Mouse (Mus musculus): ENCODE data around the gene Actl11.

Gene Actl11

GRCm38 (mm10) chr9:107923021-107923420, 5.2 kb upstream of the Actl11 start:
- no peak for DNase-seq (ENCODE audit: low spot score)

- DNase-seq (ENCODE audit: low spot score) = no peak
Measured at GRCm38 (mm10) chr9:107923956-107924355, 4.3 kb upstream of the Actl11 start.

GRCm38 (mm10) chr9:107925251-107925650, 3.0 kb upstream of the Actl11 start:
- no peak for DNase-seq (ENCODE audit: low spot score)

- DNase-seq (ENCODE audit: low spot score) = no peak
Measured at GRCm38 (mm10) chr9:107926920-107927420, 1.3 kb upstream of the Actl11 start.

- no peak for DNase-seq (ENCODE audit: low spot score)
Measured at GRCm38 (mm10) chr9:107927749-107928148, 520 bp upstream of the Actl11 start.

GRCm38 (mm10) chr9:107932221-107932620, 4.0 kb downstream of the Actl11 start:
- DNase-seq (ENCODE audit: low spot score) = no peak

GRCm38 (mm10) chr9:107934146-107934545, 5.9 kb downstream of the Actl11 start:
- DNase-seq (ENCODE audit: low spot score) = no peak

- no peak for DNase-seq (ENCODE audit: low spot score)
Measured at GRCm38 (mm10) chr9:107935374-107935773, 7.1 kb downstream of the Actl11 start, which contains the start of gene Camkv. Camkv (plus strand) TSS chr9:107935674.

- no peak for DNase-seq (ENCODE audit: low spot score)
Measured at GRCm38 (mm10) chr9:107935790-107936214, 7.5 kb downstream of the Actl11 start.

GRCm38 (mm10) chr9:107936215-107936822, 8.1 kb downstream of the Actl11 start:
- DNase-seq (ENCODE audit: low spot score) = no peak

GRCm38 (mm10) chr9:107936831-107937230, 8.6 kb downstream of the Actl11 start:
- DNase-seq (ENCODE audit: low spot score) = no peak

GRCm38 (mm10) chr9:107947241-107948194, 19.2 kb downstream of the Actl11 start:
- no peak for DNase-seq (ENCODE audit: low spot score)

- no peak for DNase-seq (ENCODE audit: low spot score)
Measured at GRCm38 (mm10) chr9:107949184-107949921, 21.1 kb downstream of the Actl11 start.

GRCm38 (mm10) chr9:107949922-107950235, 21.6 kb downstream of the Actl11 start, which contains the start of gene Traip:
Traip (plus strand) TSS chr9:107950136.
- DNase-seq (ENCODE audit: low spot score) = no peak

- DNase-seq (ENCODE audit: low spot score) = peak; percentile 70
Measured at GRCm38 (mm10) chr9:107950460-107951355, 22.4 kb downstream of the Actl11 start.

- DNase-seq (ENCODE audit: low spot score) = no peak
Measured at GRCm38 (mm10) chr9:107955613-107956289, 27.5 kb downstream of the Actl11 start.

- no peak for DNase-seq (ENCODE audit: low spot score)
Measured at GRCm38 (mm10) chr9:107957141-107957540, 28.9 kb downstream of the Actl11 start.

- no peak for DNase-seq (ENCODE audit: low spot score)
Measured at GRCm38 (mm10) chr9:107959896-107960295, 31.6 kb downstream of the Actl11 start.

GRCm38 (mm10) chr9:107960928-107961327, 32.7 kb downstream of the Actl11 start:
- DNase-seq (ENCODE audit: low spot score) = no peak

- DNase-seq (ENCODE audit: low spot score) = no peak
Measured at GRCm38 (mm10) chr9:107961351-107961762, 33.1 kb downstream of the Actl11 start.

- DNase-seq (ENCODE audit: low spot score) = no peak
Measured at GRCm38 (mm10) chr9:107961881-107962280, 33.6 kb downstream of the Actl11 start.

Measured in urinary bladder, postnatal 10 days (tissue).